Mouse (Mus musculus) lung, postnatal 0 days (tissue): ENCODE data around the gene Mblac2. TPM values are rescaled to one million over a fixed set of nuclear protein-coding genes. Genes with fewer than 3 reads are reported as not detected.

Experiments
- ATAC-seq: fragments of 200-750 bp; cut with Nextera tagmentation; 2 replicates; pipeline ENCODE4 v1.8.0; 2017; ENCODE audit warnings: moderate library complexity
- DNase-seq: peaks from one replicate; pipeline ENCODE4 v3.0.0-alpha.2; 2016; ENCODE audit warnings: low spot score
- H3K27ac ChIP-seq: fragments of 300-500 bp; sonication (generic); 2 replicates; pipeline ENCODE4 v1.5.1; 2014; ENCODE audit warnings: antibody characterized with exemption, mild to moderate bottlenecking, low read length, mixed read lengths
- H3K27me3 ChIP-seq: fragments of 300-500 bp; sonication (generic); replicated peaks from 2 replicates; pipeline ENCODE4 v1.6.1; 2014; ENCODE audit warnings: low read length, mixed read lengths; ENCODE audit not compliant: insufficient read depth
- H3K36me3 ChIP-seq: fragments of 300-500 bp; sonication (generic); 2 replicates; pipeline ENCODE4 v1.6.1; 2014; ENCODE audit warnings: low read length, mixed read lengths; ENCODE audit not compliant: insufficient read depth
- H3K4me1 ChIP-seq: fragments of 300-500 bp; sonication (generic); 2 replicates; pipeline ENCODE4 v1.6.1; 2014; ENCODE audit warnings: antibody characterized with exemption, low read depth, low read length, mixed read lengths; ENCODE audit not compliant: insufficient read depth
- H3K4me2 ChIP-seq: fragments of 300-500 bp; sonication (generic); replicated peaks from 2 replicates; pipeline ENCODE4 v1.6.1; 2014; ENCODE audit warnings: low read depth, mild to moderate bottlenecking, low read length, moderate library complexity, mixed read lengths
- H3K4me3 ChIP-seq: fragments of 300-500 bp; sonication (generic); 2 replicates; pipeline ENCODE4 v1.5.1; 2014; ENCODE audit warnings: low read depth, low read length
- H3K9ac ChIP-seq: fragments of 300-500 bp; sonication (generic); replicated peaks from 2 replicates; pipeline ENCODE4 v1.6.1; 2014; ENCODE audit warnings: low read depth, mild to moderate bottlenecking
- H3K9me3 ChIP-seq: fragments of 300-500 bp; sonication (generic); 2 replicates; pipeline ENCODE4 v1.6.1; 2016; ENCODE audit warnings: low read length, mixed read lengths
- CTCF ChIP-seq: IDR thresholded peaks from 2 replicates; pipeline ENCODE4 v1.5.1; 2016; ENCODE audit warnings: antibody characterized with exemption, mild to moderate bottlenecking
- EP300 ChIP-seq: IDR thresholded peaks from 2 replicates; pipeline ENCODE4 v1.6.1; 2016; ENCODE audit warnings: antibody characterized with exemption, mild to moderate bottlenecking, control low read depth
- WGBS: fragments of 180-500 bp; shearing (Covaris S2); extraction: QIAGEN DNeasy Blood & Tissue Kit; methylation state at CpG from one replicate; pipeline ENCODE4 v1.1.7; 2014; 5-methylcytosine and 5-hydroxymethylcytosine counted together
- polyA plus RNA-seq: library from polyadenylated mRNA; unstranded; fragments of >200 nt; fragmentation: Nextera tagmentation; extraction: Ambion mirVana; gene quantifications from 2 replicates; pipeline ENCODE4 v1.2.1, GENCODE M21; 2015

Gene Mblac2
- polyA plus RNA-seq, 1 experiment from 2014 or later, result 6.5 TPM

DNA sequence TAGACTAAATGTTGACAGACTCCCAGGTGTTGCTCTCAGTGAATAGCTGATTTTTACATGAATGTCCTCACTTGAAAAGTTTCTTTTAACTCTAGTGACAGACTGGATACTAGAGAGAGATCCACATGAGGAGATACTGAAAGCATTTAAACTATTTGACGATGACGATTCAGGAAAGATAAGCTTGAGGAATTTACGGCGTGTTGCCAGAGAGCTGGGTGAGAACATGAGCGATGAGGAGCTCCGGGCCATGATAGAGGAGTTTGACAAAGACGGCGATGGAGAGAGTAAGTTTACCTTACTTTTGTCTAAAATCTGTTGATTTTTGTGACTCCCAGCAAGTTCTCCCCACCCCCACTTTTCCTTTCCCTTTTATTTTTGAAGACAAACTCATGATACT, 80.7 kb downstream of the Mblac2 start:
- ATAC-seq (no peak), DNase-seq (no peak)
- Histone ChIP-seq H3K9ac (no peak overlapping the region), H3K36me3 (peaks cover 11% of the 10 kb centered on the region; the same call in 1 of the 2 replicates), H3K27ac (no peak overlapping the region), H3K9me3 (no peaks in the 10 kb centered on the region), H3K4me3 (no peak overlapping the region), H3K4me2 (no peak overlapping the region), H3K4me1 (no peaks in the 10 kb centered on the region), H3K27me3 (no peaks in the 10 kb centered on the region)
- no peak for TF ChIP-seq CTCF
- TF ChIP-seq EP300, result no peak
- 24% methylated on average over 8 of the region's 8 CpGs for WGBS

DNA sequence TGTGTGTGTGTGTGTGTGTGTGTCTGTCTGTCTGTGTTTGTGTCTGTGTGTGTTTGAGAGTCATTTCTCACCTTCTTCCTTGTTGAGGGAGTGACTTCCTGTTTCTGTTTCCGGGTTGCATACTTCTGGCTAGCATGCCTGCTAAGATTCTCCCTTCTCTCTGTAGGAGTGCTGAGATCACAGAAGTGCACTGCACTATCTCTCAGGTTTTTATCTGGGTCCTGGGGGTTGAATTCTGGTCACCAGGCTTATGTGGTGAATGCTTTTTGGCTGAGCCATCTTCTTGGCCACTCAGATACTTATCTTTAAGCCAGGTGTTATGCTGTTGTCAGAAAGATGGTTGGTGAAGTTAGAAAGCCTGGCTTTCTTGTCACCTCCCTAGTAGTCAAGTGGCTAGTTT, 82.7 kb downstream of the Mblac2 start:
- no peak for ATAC-seq
- H3K27me3 ChIP-seq, result no peaks in the 10 kb centered on the region
- TF ChIP-seq CTCF, result no peak
- no peak for TF ChIP-seq EP300
- WGBS, result 30% methylated on average over 1 of the region's 1 CpGs
- H3K36me3 ChIP-seq, result peaks cover 4% of the 10 kb centered on the region; the same call in 1 of the 2 replicates
- no peak for DNase-seq
- no peak overlapping the region for H3K9ac ChIP-seq
- H3K4me3 ChIP-seq, result no peak overlapping the region
- H3K4me2 ChIP-seq, result no peak overlapping the region
- no peaks in the 10 kb centered on the region for H3K9me3 ChIP-seq
- H3K27ac ChIP-seq, result no peak overlapping the region
- no peaks in the 10 kb centered on the region for H3K4me1 ChIP-seq

DNA sequence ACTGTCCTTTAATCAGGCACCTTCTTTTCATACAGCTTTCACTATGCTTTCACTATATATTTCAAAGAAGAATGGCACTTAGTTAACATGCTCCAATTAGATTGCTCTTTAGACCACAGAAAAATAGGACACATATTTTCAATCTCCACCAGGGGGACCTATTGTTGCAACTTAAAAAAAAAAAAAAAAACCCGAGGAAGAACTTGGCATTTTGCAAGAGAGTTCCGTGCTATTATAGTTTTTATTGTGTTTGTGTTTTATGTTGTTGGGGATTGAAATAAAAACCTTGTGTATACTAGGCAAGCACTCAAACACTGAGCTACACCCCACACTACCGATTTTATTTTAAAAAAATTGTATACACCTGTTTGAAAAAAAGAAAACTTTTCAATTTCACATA, 90.0 kb downstream of the Mblac2 start:
- H3K27ac ChIP-seq, result no peak overlapping the region
- H3K9me3 ChIP-seq, result no peaks in the 10 kb centered on the region
- H3K4me1 ChIP-seq, result no peaks in the 10 kb centered on the region
- DNase-seq (peak; percentile 59), ATAC-seq (no peak)
- H3K36me3 ChIP-seq, result no peaks in the 10 kb centered on the region
- TF ChIP-seq CTCF (peak; percentile 50), EP300 (no peak)
- no peak overlapping the region for H3K4me2 ChIP-seq
- no peak overlapping the region for H3K9ac ChIP-seq
- WGBS, result 28% methylated on average over 3 of the region's 3 CpGs
- no peaks in the 10 kb centered on the region for H3K27me3 ChIP-seq
- no peak overlapping the region for H3K4me3 ChIP-seq

Other genes starting within 250 kb of the Mblac2 start
- 2.0 and 2.2 TPM in 2 replicates for gene Adgrv1, start 78.2 kb upstream of the Mblac2 start, polyA plus RNA-seq
- gene Lysmd3, start 53.7 kb upstream of the Mblac2 start, polyA plus RNA-seq, result 19.3 and 20.0 TPM in 2 replicates
- 5.1 and 5.2 TPM in 2 replicates for gene Polr3g, start 328 bp upstream of the Mblac2 start, polyA plus RNA-seq
- 184 and 185 TPM in 2 replicates for gene Cetn3, start 71.7 kb downstream of the Mblac2 start, polyA plus RNA-seq